Mouse (Mus musculus): ENCODE measurements around the gene Trp53inp2.

The Trp53inp2 gene

DNA sequence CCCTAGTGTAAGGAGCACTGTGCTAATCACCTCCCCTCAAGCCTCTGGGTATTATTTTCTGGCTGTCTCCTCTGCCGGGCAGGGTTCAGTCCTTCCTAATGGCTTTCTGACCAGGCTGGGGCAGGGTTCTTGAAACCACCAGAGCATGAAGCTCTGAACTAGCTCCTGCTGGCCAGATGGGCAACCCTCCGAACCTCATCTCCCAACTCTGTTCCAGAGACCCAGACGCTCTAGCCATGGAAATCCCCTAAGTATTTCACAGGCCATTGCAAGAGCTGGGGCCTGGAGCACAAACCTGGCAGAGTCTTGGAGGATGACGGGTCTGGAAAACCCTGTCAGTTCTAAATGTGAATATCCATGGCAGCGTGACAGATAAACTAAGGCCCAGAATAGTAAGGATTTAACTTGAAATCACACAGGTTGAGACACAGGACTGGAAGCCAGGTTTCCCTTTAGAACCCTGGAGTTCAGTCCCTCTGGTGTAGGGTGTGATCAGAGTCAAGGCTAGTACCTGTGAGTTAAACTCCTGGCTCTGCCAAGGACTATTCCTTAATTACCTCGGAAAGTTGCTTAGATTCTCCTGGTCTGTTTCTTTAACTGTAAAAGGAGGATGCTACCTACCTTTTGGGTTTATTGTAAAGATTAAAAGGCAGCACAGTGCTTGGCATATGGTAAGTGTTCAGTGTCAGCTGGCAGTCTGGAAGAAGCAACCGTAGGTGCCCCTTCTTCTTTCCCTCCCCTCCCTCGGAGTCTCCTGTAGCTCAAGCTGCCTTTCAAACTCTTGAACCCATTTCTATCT is at the start of gene Trp53inp2:
TSS of gene Trp53inp2 (plus strand) at position 799 of the 799 bp plus-strand sequence.
- no peak for DNase-seq

DNA sequence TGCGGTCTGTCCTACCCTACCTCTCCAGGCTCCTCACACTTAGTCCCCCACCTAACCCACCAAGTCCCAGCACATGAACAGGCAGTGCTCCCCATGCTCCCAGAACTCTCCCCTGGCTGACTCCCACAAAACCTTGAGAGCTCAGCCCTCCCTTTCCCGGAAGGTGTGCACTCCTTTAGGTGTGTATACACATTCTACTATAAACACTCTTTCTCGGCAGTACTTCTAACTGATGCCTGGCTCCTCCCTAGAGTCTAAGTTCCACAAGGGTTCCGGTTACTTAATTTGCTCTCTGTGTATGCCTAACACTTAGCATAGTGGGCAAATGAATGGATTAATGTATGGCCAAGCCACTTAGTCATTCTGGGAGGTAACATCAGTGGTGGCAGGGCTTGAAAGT is 49.5 kb upstream of the Trp53inp2 start:
- DNase-seq, result peak; percentile 16

DNA sequence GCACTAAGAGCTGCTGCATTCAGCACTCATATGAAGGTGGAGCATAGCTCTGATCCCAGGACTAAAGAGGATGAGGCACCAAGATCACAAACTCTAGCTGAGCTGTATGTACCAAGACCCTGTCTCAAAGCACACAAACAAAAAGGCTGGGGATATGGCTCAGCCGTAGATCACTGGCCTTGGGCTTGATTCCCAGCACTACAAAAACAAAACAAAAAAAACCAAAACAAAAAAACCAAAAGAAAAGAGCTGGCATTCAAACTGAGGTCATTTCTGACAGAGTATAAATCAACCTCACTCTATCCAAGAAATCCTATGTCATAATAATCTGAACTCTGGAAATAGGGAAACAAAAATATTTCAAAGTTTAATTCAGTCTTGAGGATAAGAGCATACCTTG is 47.4 kb upstream of the Trp53inp2 start:
- DNase-seq, result no peak

DNA sequence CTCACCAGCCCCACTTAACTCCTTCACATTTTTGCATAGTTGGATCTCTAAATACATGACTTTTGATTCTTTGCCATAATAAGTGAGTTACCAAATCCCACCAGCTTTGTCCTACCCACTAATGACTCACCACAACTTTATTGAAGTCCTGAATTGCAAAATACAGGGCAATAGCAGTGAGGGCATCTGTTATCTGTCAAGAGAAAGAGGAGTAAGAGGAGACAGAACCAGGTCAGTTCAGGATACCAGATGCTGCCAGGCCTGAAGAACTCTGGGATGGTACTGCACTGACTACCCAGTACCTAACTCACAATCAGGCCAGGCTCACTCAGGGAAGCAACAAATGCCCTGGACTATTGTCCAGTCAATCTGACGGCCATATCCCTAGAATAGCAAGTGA is 45.6 kb upstream of the Trp53inp2 start:
- no peak for DNase-seq

DNA sequence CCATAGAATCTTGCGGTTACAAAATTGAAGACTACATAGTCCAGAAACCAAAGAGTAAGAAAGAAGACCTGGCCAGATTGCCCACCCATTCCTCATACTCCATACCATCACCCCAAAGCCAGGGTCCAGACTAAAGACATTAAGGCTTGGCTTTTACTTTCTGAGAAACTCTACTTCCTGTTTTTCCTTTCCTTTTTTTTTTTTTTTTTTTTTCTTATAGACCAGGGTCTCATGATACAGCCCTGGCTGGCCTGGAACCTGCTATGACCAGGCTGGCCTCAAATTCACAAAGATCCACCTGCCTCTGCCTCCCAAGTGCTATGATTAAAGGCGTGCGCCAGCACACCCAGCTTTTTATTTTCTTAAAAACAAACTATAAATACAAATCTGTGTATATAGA is 44.6 kb upstream of the Trp53inp2 start:
- no peak for DNase-seq

DNA sequence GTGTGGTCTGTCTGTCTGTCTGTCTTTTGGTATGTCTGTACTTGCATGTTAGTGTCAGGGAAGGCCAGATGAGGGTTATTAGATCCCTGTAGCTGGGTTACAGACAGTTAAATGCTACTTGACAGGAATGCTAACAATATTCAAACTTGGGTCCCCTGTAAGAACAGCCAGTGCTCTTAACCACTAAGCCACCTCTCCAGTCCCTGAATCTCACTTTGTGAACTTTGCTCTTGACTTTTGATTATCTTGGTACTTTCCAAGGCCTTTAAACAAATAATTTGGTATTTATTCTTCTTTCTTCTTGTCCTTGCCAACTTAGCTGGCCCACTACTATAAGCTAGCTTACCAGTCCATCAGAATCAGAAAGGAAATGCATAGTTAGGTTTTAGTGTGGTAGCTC is 40.7 kb upstream of the Trp53inp2 start:
- DNase-seq, result no peak

DNA sequence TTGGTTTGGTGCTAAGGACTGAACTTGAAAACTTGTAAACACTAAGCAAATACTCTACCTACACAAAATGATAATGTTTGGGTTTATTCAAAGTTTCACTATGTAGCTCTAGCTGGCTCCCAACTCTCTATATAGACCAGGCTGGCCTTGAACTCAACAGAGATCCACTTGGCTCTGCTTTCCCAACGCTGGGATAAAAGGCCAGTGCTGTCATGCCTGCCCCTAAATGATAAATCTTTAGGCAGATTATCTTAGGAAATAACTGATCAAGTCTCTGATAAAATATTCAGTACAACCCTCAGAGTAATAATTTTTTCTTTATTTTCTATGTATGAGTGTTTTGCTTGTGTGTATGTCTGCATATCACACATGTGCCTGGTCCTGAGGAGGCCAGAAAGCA is 34.2 kb upstream of the Trp53inp2 start:
- no peak for DNase-seq

DNA sequence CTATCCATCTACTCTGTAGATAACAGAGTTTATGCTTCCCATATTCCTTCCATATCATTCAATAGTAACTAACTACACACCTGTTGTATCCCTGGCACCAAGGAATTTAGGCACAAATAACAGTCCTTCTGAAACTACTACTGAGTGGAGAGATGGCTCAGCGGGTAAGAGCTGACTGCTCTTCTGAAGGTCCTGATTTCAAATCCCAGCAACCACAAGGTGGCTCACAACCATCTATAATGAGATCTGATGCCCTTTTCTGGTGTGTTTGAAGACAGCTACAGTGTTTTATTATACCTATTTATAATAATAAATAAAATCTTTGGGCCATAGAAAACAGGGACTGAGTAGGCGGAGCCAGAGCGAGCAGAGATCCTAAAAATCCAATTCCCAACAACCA is 26.5 kb upstream of the Trp53inp2 start:
- DNase-seq, result no peak

DNA sequence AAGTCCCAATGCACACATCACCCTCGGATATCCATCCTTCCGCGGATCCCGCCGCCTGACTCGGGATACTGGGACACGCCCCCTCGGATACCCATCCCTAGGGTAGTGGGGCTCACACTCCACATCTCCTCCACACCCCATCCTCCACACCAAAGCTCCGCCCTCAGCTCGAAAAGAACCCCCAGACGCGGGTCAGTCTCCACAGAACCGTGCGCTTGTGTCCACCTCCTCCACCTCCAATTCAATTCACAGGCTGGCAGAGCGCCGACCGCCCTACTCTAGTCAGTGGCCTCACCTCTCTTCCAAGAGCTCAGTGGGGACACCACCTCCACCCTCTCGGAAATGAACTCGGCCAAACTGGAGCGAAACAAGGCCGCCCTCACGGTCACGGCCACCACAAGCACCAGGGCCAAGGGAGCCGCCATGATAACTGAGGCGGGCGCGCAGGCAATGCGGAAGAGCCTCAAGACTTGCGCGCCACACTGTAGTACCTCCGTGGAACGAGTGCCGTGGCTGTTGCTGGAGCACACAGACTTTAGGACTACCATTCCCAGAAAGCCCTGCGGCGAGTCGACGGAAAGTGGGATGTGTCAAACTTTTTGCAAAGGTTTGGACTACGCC is 23.8 kb upstream of the Trp53inp2 start, which contains the start of gene Pigu:
TSS of gene Pigu (minus strand) at position 460 of the 621 bp plus-strand sequence.
- DNase-seq, result peak; percentile 97

DNA sequence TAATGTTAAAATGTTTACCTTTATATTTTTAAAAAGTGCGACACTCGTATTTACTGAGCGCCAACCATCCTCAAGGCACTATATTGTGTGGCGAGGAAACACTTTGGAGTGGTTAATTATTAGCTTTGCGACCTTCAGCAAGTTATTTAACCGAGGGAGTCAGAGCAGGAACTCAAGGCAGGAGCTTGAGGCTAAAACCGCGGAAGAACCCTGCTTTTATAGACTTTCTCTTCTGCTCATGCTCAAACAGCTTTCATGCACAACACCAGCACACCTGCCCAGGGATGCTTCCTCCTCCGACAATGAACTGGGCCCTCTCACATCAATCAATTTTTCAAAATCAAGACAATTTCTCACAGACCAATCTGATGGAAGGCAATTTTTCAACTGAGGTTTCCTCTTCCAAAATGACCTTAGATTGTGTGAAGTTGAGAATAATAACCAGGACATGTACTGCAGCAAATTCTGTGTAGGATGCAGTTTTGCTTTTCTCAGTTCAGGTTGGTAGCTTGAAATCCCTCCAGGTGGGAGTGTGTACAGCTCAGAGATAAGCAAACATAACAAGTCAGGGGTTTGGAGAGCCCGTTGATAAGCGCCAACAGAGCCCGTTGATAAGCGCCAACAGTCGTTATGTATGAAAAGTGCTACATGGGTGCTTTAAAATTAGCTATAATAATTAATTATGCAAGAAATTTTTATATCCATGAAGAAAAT is 23.0 kb upstream of the Trp53inp2 start:
- no peak for DNase-seq

DNA sequence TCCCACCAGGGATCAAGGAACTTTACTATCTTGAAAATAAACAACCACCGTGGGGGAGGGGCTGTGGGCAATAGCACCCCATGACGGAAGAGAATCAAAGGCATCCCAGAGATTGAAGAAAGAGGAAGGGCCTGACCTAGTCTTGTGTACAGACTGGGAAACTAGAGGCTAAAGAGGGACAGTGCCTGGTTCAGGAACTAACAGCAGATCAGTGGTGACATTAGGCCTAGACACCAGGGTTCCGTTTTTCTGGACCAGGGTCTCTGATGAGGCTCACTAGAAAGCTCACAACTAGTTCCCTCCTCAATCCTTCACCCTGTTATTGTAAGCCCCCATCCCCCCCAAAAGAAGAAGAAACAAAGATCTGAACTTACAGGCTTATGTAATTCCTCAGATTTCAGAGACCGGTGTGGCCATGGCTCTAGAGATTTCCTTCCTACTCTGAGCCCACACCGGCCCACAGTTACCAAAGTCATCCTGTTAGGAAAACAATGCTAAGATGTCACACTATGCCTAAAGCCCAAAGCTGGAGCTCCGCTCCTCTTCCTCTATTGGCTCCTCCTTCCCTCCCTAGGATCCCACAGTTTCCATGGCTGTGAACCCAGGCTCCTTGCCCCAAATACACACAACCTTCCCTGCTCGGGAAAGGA is 13.1 kb upstream of the Trp53inp2 start:
- DNase-seq, result no peak

DNA sequence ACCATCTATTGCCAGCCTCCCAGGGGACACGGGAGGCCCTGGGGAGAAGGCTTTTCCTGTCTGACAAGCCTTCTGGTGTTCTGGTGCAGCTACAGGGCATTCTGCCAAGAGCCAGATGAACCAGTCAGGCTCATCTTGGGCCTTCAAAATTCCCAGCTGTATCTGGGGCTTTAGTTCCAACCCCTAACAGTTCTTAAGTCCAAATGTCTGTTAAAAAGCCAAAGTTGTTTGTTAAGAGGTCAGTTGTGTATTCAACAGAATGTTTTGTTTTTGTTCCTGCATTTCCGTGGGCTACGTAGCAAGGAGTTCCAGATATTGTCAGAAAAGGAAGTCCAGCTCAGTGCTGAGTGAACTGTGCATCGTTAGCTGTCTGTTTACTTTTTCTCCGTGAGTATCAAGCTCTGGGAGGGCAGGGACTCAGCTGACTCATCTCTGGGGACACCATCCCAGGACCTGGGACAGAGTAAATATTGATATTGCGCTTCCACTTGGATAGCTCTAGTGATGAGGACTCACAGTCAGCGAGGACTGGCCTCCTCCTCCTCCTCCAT is 11.5 kb upstream of the Trp53inp2 start:
- DNase-seq, result peak; percentile 83

DNA sequence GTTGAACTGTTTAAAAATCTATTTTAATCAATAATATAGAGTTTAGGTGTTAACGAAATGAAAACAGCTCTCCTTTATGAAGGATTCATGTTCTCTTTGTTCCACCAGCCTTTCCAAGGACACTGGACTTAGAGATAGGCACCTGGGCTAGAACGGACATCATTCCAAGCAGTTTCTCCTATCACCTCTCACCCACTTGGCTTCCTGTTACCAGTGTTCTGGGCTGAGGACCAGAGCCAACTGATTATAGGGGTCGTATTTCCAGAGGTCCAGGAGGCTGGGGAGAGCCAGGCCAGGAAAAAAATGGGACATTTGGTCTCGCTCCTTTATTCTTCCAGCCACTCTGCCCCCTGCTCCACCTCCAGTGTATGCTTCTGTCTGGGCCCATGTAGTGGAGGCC is 8.4 kb upstream of the Trp53inp2 start:
- DNase-seq, result no peak

DNA sequence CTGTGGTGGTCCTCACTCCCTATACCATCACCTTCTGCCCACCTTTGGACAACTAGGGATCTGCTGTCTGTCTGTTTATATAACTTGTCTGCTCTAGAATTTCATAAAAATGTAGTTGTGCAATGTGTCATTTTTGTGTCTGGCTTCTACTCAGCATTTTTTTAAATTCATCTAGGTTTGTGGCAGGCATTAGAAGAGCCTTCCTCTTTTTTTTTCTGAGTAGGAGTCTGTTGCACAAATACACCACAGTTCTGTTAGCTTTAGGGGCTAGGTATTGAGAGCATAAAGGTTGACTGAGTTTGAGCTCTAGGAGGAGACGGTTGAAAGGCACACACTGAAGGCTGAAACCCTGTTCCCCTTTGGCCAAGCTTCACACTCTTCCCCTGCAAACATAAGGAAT is 7.6 kb upstream of the Trp53inp2 start:
- no peak for DNase-seq

DNA sequence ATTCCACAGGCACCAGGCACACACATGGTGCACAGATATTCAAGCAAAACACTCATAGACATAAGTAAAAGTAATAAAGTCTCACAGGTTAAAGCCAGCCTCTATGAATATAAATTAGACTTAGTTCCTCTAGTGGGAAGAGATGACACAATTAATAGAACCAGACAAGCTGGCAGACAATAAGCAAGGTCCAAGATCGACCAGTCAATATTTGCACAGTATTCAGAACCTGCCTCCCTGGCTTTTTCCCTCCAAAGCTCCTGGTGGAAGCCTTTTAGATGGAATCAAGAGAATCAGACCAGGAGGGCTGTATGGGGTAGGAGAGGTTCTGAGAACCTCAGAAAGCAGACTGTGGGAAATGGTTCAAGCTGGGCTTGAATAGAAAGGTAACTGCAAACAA is 7.0 kb upstream of the Trp53inp2 start:
- DNase-seq, result no peak

DNA sequence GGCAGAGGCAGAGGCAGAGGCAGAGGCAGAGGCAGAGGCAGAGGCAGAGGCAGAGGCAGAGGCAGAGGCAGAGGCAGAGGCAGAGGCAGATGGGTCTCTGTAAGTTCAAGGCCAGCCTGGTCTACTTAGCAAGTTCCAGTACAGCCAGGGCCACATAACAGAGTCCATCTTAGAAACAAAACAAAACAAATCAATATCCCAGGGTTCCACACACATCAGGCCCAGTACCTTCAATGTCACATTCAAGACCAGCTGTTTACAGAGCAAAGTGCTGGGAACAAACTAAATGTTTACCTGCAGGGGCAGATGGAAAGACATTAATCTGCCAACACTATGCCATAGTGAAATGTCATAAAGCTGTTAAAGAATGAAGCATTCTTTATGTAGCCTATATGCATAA is 6.3 kb upstream of the Trp53inp2 start:
- no peak for DNase-seq

DNA sequence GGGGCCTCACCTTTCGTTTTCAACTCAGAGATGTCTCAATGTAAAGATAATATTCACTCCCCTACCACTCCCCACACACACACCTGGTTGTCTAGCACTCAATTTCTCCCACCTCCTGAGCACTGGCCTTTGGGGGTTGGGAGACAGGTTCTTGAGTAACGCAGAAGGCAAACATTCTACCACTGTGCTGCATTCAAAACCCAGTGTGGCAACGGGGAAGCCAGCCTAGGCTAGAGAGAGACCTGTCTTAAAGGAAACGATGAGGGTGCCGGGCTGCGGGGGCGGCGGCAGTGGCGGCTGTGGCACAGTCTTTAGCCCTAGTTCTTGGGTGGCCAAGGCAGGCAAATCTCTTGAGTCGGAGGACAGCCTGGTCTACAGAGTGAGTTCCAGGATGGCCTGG is 4.7 kb upstream of the Trp53inp2 start:
- no peak for DNase-seq

DNA sequence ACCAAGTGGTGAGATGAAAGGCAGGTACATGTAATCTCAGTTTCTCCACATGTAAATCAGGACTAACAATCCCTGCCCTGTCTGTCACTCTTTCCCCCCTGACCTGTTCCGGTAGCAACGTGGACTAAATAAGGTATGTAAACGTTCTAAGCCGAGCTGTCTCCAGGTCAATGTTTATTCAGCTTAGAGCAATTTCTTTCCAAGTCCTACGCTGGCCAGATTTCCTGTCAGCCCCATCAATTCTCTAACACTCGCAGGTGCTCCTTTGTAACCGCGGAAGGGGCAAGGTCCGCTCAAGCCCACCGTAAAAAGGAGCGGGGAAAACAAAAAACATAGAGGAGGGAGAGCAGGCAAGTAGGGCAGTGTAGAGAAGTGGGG is 190 bp downstream of the Trp53inp2 start:
- DNase-seq, result no peak

DNA sequence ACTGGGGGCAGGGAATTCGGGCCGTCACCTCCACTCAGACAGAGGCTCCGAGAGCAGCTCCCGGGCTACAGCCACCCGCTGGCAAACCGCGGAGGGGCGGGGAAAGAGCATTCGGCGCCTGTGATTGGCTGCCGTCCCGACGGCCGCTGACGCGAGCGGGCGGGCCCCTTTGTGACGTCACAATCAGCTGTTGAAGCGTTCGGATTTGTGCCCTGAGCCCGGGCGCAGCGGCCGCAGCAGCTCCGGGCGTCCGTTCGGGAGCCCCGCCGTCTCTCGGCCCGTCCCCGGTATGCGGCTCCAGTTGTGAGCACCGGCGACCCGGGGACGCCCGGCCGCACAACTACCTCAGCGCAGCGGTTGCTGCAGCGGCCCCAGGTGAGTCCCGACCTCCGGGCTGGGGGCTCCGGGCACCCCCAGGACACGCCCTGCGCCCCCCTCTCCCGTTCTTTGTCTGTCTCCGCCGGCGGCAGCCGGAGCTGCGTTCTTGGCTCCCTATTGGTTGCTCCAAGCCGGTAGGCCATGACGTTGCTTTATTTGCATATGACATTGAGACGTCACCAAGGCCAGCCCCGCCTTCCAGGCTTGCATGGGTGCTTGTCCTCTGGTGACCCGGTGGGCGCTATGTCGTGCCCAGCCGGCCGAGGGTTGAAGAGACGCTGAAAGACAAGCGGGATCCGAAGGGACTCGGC is 928 bp downstream of the Trp53inp2 start:
- DNase-seq, result peak; percentile 98

DNA sequence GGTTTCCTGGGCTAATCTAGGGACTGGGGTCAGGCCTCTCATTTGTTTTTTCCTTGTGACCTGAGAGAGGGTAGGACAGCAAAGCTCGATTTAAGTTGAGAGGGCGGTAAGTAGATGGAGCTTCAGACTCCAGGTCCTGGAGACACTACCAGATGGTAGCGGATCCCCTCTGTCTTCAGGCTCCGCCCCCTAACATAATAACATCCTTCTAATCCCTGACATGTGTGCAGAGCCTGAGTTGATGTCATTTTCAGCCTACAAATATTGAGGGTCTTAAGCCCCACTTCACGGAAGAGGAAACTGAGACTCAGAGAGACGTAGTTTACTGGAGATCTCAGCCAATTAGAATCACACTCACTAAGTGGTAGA is 1.5 kb downstream of the Trp53inp2 start:
- DNase-seq, result no peak

DNA sequence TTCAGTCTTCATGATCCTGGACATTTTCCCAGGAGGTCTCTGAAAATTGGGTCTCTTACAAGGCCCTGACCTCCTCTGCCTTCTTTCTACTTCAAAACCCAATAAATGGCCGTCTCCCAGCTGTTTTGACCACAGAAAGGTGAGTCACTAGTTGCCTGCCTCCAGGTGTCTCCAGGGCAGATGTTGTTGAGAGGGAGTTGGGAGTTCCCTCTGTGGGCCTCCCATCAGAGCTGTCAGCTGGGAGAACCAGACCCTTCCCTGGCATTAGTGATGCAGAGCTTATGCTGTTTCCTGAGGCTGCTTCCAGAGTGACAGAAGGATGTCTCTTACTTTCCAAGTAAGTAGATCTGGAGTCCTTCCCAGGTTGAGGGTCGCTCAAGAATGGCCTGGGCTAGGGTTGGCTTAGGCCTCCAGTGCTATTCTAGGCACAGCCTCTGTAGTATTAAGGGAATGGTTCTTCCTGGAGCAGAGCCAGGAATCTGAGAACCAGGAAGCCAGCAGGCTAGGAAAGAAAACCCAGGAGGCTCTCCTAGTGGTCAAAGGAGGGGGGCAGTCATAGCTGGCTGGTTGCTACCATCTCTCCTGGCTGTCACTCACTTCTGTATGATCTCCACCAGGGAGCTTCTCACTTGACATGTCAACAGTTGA is 2.1 kb downstream of the Trp53inp2 start:
- peak; percentile 70 for DNase-seq

DNA sequence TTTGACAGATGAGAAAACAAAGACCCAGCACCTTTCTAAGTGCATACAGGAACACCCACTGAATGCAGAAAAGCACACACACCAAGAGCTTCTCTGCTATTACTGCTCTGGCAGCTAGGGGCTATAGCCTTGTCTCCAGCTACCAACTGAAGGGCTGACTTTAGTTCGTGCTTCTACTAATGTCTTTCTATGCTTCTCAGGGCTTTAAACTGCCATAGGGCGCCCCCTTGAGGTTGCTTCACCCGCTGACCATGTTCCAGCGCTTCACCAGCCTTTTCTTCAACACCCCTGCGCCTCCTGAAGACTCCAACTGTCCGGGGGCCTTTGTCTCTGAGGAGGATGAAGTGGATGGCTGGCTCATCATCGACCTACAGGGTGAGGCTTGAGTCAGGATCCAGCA is 4.2 kb downstream of the Trp53inp2 start:
- peak; percentile 92 for DNase-seq

Data from lung, postnatal 10 days (tissue).